Mouse (Mus musculus): ENCODE measurements around the gene Mrpl23.

Gene Mrpl23

DNA sequence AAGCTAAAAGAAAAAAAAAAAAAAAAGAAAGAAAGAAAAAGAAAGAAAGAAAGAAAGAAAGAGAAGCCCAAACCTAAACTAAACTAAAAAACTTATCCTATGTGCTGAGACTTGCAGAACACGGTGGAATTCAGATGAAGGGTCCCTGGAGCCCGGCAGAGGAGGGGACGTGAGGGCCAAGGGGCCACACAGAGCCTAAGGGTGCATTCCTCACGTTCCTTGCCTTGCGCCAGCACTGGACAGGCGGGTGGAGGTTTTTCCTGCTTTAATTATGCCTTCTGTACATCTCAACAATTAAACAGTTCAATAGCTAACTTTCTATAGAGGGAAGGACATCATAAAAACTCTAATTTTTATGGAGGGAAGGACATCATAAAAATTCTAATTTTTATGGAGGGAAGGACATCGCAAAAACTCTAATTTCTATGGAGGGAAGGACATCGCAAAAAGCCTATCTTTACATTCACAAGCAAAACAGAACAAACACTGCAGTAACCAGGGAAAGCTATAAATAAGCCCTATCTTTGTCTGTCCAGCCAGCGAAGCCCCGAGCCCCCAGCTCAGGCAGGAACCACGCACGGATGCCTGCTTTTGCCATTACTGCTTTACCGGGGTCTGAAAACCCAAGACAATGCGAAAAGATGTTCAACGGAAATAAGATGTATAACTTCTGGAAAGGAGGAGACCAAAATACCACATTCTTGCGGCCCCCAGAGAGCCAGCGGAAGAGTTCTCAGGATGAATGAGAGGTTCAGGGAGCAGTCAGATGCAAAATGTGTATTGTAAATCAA, 9.1 kb upstream of the Mrpl23 start:
- no peak for DNase-seq

DNA sequence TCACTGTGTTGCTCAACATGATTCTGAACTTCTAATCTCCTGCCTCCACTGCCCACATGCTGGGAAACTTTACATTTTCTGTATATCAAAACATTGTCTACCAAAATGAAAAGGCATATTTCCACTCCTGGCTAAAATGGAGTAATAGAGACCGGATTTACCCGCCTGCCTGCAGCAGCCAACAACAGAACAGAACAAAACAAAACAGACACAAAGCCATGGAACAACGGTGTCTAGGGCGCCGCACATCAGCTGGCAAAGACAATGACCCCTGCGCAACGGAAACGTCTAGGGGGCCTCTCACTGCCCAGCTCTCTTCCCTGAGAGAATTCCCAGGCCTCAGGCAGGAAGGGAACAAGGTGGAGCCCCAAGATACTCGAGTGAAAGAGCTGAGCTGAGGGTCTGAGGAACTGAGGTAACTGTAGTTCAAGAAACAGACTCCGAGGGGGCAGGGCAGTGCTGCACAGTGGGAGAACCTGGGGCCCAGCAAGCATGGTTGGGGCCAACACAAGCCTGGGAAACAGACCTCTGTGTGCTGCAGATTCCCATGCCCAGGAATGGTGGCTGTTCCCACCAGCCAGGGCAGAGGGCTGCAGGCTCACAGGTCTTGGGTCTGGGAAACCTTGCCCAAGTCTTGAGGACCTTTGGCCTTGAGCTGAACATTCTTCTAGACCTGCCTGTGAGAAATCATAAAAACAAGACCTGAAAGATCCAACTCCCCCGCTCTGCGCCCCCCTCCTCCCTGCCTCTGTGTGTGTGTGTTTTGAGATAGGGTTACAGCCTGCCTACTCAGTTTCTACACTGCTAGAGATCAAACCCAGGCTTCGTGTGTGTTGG, 6.9 kb upstream of the Mrpl23 start:
- no peak for DNase-seq

DNA sequence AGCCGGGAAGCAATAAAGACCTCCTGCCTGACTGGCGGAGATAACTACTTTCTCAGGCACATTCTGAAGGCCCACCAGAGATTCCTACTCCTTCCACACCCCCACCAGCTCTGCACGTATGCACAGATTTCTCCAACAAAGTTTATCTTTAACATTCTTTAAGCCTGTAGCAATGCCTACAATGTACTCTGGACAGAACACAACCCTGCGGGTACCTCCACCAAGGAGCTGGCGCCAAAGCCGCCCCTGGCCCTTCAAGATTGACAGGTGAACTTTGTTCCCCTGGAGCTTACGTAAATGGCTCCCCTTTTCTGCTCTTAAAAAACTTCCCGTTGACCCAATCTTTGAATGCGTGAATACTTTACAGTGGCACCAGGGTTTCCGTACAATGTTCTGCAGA, 3.1 kb upstream of the Mrpl23 start:
- no peak for DNase-seq

DNA sequence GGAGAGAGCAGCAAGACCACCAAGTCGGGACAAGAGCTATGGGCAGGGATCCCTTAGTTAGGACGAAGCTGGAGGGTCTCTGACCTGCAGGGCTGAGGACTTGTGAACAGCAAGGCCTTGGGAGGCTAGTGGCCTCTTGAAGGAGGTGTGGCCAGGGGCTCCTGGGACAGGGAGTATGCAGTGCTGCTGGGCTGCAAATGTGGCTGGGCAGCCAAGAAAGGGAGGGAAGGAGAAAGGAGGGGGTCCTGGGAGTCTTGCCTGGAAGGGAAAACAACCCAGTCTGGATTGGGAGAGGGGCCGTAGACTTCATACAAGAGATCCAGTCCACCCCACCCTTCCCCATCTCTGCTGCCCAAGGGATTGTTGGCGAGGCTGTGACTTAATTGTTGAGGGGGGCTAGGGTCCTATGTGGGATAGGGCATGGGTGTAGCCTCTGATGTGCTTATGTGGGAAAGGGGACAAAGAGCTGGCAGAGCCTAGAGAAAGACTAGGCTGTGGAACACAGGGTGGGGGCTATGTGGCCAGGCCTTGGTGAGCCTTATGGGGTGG, 439 bp upstream of the Mrpl23 start:
- no peak for DNase-seq

DNA sequence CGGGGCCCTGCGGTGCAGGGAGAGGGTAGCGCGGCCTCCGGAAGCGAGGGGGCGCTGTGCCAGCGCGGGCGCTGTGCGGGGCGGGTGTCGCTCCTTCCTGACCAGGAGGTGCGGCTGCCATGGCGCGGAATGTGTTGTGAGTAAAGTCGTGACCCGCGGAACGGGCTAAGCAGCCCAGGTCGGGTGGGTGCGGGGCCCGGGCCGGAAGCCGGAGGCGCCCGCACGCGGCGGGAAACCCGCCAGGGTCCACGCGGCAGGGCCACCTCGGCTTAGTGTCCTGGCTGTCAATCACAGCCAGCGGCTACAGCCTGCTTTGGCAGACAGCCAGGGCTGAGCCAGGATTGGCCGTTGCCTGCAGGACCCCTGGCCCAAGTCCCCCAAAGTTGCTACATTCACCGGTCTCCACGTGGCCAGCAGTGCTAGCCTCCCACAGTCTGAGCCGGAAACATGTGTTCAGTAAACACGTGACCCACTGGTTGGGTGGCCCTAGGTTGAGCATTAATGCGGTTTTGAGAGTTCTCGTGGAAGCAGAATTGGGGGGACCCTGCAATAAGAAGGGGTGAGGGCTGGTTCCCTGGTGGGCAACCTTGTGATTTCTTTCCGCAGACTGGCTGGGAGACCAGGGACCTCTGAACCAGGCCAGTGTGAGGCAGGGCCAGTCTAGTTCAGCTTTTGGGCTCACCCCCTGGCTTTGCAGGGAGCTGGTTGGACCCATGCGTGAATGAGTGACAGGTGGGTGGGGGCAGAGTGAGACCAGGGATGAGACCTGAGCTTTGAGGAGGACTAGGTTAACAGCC, 771 bp downstream of the Mrpl23 start:
- DNase-seq, result peak; percentile 81 to 94

DNA sequence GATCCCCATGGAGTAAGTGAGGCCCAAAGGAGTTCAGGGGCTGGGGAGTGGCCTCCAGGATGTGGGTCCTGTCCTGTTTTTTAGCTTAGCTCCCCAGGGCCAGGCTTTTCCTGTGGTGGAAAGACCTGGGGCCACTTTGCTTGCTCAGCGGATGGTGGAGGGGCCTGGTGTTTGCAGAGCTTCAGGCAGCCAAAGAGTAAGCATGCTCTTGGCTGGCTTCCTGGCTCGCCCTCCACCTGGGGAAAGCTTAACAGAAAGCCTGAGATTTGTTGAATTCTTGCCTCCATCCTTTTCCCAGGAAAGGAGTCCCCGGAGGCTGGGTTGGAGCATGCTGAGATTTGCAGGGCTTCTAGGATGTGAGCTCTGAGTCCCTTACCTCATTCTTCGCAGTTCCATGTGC, 2.6 kb downstream of the Mrpl23 start:
- DNase-seq, result no peak

DNA sequence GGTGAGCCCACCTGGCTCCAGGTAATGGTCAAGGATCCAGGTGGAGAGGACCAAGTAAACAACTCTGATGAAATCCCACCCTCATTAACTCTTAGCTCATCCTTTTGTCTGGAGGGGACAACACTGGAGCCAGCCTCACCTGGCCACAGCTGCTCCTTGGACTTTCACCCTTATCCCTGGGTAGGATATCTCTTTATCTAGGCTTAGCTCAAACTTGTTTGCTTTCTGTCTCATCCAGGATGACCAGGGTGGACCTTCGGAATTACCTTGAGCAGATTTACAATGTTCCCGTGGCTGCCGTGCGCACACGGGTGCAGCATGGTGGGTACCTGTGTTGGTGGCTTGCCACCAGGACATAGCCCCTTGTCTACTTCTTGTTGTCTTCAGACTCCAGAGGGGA, 3.3 kb downstream of the Mrpl23 start:
- no peak for DNase-seq

DNA sequence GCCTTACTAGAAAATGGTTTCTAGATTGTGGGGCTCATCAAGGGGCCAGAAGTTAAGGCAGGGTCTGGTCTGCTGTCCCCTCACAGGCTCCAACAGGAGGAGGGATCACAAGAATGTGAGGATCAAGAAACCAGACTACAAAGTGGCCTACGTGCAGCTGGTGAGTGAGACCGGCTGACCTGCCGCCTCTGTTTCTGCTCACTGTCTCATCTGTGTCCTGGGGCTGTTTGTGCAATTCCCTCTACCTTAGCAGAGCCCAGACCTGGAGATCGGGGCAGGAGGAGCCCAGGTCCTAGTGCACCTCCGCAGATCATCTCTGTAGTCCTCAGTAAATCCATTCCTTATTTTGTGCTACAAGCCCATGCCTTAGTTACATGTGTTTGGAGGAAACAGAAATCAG, 4.7 kb downstream of the Mrpl23 start:
- no peak for DNase-seq

DNA sequence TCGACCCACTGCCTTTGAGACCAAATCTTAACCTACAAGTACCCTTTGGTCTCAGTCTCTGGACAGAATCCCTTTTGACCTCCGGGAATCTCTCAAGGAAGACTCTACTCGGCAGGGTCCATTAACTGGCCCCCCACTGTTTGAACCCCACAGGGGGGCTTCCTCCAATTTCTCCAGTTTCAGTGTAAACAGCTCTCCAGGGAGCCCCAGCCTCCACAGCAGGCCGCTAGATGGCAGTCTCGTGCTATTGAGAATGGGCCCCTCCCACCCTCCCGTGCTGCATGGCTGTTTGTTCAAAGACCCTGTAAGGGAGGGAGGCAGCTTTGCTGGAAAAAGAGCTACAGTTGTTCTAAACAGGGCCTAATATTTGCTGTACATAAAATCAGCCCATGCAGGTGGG, 5.4 kb downstream of the Mrpl23 start:
- DNase-seq, result peak; percentile 64 to 81

DNA sequence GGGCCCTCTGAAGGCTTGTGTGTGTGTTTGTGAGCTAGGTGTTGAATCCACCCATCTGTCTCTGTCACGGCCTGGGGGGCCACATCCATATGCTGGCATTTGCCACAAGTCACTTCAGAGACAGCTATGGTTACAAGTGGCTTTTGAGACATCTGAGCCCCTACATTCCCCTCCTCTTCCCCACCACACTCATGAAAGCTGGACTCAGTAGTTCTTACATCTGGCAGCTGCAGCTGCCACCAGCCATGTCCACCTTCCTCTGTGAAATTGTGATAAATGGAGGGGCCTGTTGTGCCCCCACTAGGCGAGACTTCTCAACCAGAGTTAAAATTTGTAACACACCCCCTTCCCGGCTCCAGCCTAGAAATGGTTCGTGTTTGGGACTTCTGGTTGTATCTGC, 5.8 kb downstream of the Mrpl23 start:
- DNase-seq, result no peak

DNA sequence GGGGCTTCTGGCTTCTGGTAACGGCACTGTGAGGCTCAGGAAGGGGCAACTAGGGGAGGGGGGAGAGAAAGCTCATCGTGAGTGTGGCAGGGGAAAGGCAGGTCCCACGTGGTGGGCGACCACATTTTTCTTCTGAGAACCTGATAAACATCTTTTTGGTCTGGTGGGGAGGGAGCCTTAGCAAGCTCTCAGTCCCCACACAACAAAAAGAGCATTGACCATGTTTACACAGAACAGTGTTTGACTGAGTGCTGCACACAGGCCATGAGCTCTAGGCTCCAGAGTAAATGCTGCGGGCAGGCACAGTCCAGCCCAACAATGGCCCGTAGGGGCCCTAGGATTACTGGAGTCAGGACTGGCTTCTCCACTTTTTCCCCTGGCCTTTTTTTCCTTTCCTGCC, 6.3 kb downstream of the Mrpl23 start:
- DNase-seq, result no peak

DNA sequence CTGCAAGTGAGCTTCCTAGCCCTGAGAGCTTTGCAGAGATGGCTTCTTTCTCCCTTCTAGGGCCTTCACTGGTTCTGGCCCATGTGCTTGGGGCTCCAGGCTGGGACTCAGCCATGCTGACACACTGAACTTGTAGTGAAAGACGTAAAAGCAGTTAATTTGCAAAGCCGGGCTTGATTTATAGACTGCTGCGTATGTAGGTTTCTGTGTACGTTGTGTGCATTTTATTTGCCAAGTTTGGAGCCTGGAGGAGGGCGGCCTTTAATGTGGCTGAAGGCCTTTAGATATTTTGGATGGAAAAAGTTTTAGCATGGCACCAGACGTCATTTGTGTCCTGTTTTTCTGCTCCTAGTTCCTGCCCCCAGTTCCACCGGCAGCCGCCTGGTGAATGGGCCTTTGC, 7.3 kb downstream of the Mrpl23 start:
- no peak for DNase-seq

DNA sequence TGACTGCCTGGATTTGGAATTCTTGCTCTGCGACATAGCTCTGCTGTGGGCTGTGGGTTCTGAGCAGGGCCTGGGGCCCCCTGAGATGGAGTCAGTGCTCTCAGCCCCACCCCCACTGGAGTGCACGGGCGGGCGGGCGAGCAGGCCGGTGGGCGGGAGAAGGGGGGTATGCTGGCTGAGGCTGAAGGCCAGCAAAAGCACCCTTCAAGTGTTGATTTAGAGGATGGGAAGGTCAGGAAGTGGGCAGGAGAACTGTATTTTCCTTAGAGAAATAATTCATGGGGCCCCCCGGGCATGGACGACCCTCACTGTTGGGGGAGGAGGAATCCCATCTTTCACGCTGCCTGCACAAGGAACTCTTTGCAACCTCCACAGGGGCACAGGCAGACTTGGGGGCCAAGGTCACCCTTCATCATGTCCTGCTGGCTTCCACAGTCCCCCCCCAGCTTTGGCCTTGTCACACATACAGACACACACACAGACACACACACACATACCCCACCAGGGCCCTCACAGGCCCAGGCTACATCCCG, 10.4 kb downstream of the Mrpl23 start:
- no peak for DNase-seq

DNA sequence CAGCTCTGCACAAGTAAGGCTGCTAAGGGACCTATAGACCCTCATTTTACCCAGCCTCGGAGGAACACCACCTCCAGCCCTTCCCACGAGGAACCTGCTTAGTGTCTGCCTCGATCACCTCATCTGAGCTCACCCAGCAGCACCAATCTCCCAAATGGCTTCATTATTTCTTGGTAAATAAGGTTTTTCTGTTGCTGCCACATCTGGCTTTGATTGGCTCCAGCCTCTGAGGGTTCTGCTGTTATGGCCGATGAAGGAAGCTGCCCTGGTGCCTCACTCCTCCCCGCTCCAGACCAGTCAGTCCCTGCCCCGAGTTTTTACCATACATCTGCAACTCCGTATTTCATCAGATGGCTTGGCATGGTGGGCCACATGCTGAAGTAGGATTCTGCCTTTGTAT, 13.5 kb downstream of the Mrpl23 start:
- DNase-seq, result no peak

DNA sequence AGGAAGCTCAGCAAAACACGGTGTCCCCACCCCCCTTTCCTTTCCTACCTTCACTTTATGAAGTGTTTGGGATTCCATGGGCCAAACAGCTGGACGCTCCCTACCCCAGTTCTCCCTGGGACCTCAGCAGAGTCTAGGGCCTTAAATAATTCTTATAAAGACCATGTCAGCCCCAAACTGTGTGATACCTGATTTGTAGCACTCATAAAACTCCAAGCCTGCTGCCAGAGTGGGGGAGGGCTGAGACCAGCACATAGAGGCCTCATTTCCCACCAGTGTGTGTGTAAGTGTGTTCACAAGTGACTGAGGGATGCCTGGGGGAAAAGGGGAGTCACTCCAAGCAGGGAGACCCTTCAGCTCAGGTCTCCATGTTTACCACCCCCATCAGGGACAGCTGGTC, 15.4 kb downstream of the Mrpl23 start:
- no peak for DNase-seq

DNA sequence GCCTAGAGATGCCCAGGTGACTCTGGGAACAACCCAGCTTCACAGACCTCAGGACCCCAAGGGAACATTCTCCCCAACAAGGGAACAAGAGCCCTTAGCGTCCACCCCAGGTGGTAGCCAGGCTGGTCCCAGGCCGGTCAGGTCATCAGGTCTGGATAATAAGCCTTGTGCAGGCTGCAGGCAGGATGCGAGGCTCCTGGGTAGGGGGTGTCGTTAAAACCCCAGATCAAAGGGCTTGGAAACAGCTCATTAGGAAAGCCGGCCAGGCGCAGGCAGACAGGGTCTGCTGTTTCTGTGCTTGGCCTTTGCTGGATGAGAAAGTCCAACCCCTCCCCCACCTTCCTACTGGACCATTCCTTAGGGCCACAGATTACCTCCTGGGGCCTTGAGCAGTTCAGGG, 16.2 kb downstream of the Mrpl23 start:
- no peak for DNase-seq

DNA sequence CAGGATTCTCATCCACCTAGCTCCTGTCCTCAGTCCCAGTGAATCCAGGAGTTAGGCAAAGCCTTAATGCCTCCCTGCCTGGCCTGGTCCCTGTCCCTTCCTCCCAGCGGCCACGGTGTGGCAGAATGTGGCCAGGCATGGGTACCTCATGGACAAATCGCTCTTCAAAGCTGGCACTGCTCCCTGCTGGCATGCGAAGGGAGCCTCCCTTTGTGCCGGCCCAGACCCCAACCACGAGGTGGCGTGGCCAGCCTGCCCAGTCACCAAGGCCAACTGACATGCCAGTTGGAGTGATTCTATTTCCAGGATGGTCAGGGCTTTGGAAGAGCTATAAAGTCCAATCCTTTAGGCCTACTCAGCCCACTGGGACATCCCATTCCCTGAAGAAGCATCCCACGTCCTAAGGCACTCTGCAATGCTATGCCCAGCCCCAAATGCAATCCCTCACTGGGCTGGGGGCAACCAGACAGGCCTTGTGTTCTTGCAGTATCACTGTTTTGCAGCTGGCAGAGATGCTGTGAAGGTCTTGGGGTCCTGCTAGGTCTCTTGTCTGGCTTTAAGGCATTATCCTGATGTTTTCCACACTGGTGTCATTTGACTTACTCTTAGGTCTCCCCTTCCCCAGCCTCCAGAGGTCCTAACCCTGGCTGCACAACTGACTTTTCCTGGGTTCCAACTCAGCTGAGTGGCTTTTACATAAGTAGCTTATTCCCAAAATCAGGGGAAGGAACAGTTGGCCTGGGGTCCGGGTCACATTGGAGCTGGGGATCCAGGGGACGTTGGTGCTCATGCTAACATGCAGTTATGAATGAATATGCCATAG, 17.7 kb downstream of the Mrpl23 start:
- DNase-seq, result peak; percentile 84 to 86

DNA sequence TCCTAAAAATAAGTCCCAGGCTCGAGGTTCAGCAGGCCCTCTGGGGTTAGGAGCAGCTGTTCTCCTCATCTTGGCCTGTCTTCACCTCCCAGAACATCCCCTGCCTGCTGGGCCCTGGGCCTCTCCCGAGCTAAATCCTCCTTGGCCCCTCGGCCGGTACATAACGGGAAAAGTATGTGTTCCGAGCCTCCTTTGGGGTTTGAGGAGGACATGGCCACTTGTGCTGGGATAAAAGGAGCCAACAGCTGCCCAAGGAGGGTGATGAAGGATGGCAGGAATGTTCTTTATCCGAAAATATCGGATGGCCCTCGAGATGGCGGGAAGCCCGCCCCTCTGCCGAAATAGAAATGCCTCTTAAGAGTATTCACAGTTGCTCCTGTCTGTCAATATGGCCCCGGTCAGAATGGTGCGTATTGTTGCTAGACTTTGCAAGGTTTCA, 18.5 kb downstream of the Mrpl23 start:
- DNase-seq, result no peak

DNA sequence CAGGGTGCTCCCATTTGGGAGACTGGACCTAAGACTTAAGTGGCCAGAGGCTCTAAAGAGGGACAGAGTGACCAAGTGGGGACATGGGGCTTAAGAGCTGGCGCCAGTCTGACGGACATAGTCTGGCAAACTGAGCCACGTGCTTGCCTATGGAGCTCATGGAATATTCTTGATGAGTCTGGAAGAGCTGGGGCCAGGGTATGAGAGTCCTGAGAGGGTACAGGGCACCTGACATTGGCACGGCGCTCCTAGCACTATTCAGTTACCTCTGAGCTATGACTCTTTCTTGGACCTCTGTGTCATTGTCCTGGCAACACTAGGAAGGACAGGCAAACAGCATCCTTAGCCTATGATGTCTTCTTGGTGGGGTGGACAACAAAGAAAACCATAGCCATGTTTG, 19.2 kb downstream of the Mrpl23 start:
- DNase-seq, result no peak

DNA sequence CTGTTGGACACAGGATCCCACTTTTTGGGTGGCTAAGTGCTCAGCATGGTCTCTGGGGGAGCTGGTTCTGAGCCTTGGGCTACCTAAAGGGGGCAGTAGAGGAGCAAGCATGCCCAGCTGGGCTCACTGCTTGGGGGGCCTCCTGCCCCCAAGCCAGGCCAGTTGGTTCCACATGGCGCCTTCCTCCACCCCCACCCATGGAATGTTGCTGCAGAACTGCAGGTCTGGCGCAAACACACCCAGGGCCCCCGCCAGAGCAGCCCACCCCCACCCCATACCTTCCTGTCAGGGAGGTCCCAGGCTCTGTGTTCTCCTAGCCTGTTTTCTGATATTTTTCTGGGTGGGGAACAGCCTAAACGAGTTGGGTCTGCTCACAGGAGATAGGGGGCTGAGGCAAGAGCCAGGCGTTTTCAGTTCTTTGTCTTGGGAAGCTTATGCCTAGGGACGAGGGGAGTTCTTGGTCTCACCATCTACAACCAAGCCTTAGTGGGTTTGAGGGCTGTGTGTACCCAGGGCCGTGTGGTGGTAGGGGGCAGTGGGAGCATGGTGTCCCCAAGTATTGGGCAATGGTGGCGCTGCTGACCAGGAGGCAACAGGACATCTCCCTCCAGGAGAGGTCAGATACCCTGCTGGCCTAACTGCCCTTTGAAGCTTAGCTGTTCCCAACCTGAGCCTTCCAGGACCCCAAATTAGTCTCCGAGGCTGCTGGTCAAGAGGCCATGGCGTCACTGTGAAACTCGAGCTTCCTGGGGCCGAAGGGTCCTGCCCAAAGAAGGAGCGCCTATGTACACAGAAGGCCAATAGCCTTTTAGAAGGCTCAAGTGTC, 20.3 kb downstream of the Mrpl23 start:
- DNase-seq, result no peak

Measured in cerebellum, adult 18-20 months (tissue).